Mouse (Mus musculus) natural killer cell, adult 2 months (primary cell): ENCODE measurements at regions not wholly inside any gene's neighbourhood (a gene's known extent, or its start where the extent isn't known, plus 50 kb on each side); places are given as distances from the start of the nearest gene placed in this dataset.

Source experiments
- DNase-seq, 2 experiments: peaks; one replicate each; pipeline ENCODE4 v3.0.0; 2022; ENCODE audit warnings: low spot score in 2 of 2

DNA sequence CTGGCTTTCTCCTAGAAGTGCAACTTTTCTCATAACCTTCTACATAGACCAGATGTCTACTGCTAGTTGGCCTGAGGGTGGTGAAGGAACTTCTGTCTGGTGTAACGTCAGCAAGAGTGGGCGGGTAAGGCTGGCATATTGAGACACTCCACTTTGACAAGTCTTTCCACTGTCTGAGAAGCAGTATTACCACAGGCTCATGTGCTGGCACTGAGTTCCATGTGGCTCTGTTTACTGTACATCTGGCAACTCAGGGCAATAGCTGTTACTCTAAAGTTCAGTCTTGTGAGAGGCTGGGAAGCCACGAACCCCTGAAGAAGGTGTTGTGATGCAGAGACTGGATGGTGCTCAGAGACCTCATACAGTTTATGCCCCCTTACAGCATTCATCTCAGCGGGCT lies 230.7 kb upstream of the Tbx18 start:
- DNase-seq: no peak

DNA sequence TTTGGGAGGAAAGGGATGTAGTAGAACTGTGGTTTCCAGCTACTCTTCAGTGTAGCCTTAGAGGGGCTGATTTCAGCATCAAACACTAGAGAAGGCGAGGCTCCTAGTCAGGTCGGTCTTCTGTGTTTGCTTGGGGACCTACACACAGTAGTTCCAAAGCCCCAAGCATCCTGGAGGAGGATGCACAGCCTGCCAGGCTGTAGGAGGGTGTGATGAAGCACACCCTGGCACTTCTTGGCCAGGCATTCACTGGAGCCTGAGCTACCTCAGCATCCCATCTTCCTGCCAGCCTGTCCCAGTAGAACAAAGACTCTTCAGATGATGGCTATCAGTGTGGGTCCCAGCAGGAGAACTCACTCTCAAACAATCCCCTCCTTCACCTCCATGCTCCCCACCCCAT lies 233.4 kb upstream of the Tbx18 start:
- no peak for DNase-seq

DNA sequence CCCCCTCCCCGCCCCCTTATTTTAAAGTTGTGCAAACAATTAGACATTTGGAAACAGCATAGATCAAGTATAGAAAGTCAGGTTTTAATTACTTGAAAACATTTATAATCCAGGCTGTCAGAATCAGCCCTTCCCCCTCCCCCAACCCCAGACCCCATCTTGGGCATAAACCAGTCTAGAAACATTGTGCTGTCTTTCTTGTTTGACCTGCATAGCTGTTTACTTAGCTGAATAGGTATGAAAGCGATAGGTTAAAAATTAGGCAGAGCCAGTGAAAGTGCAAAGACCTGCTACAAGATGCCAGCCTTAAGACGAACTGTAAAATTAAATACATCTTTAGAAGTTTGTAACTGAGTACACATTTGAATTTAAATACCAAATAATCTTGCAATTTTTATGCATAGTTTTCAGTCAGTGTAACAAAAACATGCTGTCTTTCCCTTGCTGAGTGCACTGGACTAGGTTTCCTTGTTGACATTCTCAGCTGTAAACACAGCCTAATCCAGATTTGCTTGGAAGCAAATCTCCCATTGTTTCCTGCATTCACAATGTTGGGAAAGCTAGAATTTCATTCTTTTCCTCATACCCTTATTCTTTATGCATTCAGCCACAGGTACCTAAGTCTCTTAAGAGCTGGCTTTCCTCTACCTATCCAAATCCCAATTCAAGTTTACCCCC lies 234.2 kb upstream of the Tbx18 start:
- no peak for DNase-seq

DNA sequence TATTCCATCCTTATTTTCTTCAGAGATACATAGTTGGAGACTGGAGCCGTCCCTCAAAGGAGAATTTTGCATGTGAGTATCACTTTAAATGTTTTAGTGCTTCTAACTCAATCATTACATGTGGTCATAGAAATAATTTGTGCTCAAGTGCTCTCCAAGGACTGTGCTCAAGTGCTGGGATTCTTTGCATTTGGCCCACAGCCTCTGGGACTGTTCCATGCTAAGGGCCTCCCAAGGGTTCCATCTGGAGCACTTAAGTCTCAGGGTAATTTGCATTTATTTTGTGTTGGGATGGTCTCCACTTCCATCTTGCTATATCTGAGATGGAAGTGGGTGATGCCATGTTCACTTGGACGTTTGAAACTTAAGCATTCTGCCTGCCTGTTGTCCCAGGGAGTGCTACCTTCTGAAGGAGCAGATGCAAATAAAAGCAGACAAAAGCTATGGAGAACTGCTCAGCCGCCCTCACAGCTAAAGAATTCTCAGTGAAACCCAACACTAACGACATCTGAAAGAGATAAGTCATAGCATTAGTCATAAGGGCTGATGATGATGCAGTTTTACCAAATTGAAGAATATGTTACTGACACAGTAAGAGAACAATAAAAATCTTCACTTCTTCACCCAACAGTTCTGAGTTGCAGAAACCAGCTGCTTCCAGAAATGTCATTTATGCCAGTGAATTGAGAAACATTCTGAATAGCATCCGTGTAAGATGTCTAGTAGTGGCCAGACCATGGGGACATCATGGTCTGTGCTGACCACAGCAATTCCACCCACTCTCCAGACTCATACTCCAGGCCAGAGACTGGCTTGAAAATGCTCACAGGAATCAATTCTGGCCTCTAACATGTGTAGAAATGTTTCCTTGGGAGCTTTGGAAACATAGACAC lies 237.4 kb upstream of the Tbx18 start:
- DNase-seq: no peak

DNA sequence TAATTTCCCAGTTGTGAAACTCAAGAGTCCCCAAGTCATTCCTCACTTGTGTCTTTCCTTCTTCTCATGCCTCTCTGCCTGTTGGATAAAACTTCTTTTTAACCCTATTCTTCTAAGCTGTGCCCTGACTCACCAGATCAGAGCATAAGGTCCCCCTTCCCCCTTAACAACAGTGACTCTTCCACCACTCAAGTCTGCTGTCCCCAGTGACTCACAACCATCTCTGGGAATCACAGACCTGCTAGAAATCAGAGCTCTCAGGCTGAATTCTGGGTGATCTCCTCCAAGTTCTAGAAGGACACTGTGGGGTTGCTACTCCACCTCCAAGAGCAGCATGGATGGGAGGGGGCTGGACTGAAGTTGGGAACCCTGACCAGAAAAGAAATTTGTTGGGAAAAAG lies 239.5 kb upstream of the Tbx18 start:
- DNase-seq: no peak

DNA sequence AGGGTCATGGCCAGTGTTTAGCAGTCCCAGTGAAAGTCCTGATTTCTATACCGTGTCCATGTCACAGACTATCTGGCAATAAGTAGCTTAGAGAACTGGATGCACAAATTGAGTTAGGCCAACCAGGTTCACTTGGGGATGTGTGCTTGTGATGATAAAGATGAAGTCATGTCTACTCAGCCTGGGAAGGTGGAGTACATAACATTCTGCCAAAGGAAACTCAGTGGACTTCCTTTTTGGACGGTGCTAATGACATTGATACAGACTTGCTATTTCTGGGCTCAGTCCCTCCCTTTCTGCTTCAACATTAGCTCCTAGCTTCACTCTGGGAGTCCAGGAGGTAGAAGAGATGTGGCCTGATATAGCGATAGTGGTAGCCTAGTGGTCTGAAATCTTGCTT lies 240.7 kb upstream of the Tbx18 start:
- DNase-seq: no peak

DNA sequence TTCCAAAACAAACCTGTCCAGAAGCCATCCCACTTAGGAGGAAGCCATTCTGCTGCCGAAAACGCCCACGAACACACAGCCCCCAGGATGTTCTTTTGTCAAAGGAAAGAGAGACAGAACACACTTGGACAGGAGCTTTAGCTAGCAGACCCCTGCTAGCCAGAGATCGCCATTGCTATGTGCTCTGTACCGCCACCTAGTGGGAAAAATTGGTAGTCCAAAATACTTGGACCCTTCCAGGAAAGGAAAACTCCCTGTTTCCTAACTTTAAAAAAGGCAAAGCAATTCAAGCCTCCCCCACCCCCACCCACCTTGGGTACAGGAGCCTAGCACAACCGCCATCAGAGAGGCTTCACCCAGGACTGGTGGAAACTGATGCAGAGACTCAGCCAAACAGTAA lies 242.5 kb upstream of the Tbx18 start:
- no peak for DNase-seq

DNA sequence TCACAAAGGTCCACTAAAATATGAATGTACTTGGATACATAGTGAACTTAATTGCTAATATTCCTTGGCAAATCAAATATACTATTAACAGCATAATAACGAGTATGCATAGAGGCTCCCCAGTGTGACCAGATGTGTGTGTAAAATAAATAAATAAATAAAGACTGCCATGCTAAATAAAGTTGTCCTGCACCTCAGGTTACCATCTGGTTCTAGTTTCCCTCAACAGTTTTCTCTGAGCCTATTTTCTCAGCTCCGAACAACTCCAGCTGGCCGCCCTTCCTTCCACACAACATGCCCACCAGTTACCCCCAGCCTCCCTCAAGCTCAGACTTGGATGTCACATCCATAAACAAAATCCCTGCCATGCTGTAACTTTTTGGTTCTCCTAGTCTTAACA lies 253.8 kb upstream of the Tbx18 start:
- DNase-seq: no peak

DNA sequence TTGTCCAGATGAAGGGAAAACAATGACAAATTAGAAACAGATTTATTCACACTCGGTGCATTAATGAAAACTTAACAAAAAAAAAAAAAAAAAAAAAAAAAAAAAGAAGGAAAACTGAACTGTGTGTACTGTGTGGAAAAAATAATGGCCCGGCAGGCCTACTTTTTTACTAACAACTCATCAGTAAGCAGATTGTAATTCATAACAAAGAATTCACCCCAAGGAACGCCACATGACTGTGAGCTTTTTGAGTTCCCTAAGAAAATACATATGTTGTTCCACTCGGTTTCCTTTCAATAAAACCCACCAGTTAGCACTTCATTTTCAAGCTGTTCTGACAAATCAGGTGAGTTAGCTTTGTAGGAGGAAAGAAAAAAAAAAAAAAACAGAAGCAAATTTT lies 254.4 kb upstream of the Tbx18 start:
- DNase-seq: no peak

DNA sequence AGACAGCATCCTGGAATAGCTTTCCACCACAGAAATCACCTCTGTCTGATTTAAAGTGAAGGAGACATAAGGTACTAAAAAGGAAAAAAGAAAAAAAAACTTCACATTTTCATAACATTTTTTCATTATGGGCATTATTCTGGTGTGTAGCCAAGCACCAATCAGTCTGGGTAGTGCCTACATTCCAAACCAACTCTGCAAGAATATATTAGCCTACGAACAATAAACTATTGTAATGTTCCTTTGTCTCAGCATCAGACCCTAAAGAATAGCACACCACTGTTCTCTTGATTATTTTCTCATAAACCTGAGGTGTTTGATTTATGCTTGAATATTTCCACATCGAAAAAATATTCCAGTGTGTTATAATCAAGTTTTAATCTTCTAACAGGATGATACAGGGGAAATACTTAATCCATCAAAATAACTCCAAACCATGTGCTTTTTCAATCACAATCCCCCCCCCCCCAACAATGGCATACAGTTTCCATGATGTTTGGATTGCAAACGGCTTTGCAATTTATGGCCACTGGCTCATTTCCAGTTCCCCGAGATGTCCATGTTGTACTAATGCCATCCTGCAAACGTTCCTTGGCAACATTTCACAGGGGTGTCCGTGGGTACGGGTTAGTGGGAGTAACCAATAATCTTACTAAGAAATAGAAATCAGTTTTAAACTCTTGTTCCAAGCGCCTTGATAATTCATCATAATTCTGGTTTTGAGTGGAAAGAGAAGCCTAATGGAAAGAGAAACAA lies 275.1 kb upstream of the Tbx18 start:
- no peak for DNase-seq

DNA sequence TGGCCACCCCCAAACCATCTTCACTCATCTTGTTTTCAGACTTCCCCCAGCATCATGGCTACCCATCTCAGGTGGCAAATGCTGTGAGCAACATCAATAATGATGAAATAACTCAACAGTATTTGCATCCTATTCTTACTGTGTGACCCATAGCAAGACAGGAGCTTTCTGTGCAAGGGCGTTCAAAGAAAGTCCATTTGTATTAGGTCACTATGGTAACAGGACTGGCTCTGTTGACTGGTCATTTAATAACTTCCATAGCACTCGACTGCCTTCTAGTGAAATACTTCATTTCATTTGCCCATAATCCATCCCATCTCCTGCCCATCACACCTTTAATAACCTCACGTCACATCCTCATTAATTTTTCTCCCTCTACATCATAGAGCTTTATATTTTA lies 292.7 kb upstream of the Tbx18 start:
- DNase-seq: no peak

DNA sequence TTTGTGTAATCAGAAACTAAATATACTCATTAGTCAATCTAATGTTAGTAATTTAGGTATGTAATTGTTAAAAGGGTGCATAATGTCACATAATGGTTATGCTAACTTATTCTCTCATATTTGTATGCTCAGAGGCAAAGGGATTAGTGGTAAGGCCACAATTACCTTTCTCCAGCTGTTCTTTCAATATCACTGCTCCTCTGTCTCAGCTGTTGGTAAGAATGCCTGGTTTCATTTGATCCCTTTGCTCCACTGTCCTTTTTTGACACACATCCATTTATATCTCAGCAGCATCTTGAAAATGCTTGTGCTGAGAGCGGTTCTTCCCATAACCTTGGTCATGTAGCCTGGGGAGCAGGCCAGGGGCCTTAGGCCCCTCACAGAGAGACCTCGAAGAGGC lies 294.9 kb upstream of the Tbx18 start:
- no peak for DNase-seq

DNA sequence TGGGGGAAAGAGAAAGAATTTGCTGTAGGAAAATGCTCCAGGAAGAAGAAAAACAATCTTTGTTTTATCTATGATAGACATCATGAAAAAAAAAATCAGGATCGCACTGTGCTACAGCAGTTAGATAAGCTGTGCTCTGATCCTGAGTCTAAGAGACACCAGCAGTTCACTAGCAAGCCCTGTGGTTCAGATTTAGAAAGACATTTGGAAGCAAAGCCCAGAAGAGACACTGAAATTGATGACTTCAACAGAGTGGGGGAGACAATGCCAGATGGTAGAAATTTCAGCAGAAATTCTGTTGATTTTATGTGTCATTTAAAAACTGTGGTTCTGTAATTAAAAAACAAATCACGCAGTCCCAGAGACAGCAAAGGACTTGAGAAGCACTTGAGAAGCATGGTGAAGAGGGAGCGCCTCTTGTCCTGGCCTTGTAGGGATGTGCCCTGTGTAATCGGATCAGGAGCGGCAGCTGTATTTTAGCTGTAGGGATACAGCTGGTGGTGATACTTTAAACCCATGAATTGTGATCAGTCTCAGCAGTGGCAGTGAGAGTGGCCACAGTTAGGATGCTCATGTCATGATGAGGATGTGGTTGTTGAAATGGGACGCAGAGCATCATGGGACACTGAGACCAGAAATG lies 296.4 kb upstream of the Nt5e start:
- no peak for DNase-seq

DNA sequence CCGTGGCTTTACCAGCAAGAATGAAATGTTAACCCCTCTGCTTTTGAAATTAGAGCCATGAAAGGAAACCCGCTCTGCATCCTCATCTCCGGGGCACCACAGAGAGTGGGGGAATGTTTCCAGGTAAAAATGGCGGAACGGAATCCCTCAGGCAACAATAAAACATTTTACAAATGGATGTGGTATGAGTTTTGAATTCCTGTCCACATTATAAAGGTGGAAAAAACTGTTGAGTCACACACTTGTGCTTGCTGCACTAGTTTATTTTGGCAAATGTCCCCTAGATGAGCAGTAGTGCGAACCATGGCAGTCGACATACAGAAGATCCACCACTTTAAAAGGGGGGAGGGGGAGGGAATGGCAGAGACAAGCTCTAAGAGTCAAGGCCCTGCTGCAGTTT lies 289.4 kb upstream of the Nt5e start:
- DNase-seq: no peak

DNA sequence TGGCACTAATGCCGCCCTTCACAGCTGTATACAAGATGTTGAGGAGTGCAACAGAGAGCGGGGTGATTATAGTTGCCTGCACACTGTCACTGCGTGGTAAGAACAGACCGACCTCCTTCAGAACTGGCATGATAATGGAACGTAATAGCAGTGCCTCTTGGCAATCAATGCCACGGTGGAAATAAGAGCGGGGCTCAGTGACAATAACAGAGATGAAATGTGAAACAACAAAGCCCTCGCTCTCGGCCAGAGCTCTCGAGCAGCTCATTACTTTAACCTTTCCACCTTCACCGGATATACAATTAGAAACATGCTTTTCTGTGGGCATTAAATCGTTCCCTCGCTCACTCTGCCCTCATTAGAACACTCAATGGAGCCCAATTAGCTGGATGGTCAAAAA lies 277.7 kb upstream of the Nt5e start:
- DNase-seq: no peak

DNA sequence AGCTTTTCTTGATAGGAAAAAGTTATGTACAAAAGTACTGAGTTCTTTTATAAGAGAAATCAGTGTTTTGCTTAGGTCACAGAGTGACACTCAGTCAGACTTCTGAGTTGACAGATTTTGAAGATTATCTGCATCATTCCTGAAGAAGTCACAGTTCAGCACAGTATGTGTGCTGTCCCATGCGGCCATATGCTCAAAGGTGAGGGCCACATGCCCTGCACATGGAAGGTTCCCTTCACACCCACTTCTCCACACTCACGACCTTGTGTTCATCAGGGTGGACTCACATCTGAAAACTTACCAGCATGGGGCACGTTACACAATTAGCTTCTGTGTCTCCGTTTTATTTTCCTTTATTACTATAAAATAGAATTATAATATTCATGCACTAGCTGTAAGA lies 277.2 kb upstream of the Nt5e start:
- DNase-seq: no peak

DNA sequence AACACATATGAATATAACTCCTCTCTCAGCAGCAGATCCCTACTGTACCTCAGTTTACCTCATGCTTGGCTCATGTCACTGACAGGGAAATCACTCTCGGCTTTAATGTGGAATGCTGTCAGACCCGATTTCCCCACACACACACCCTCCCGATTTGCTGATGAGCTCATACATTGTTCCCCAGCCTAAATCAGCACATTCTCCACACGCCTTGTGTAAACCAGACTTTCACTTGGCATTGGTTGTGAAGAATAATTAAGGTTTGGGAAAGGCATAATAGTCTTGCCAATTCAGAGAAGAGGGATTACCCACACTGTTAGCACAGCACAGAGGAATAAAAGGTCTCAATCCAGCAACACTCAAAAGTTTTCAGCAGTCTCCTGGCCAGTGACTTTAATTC lies 268.4 kb upstream of the Nt5e start:
- DNase-seq: no peak

DNA sequence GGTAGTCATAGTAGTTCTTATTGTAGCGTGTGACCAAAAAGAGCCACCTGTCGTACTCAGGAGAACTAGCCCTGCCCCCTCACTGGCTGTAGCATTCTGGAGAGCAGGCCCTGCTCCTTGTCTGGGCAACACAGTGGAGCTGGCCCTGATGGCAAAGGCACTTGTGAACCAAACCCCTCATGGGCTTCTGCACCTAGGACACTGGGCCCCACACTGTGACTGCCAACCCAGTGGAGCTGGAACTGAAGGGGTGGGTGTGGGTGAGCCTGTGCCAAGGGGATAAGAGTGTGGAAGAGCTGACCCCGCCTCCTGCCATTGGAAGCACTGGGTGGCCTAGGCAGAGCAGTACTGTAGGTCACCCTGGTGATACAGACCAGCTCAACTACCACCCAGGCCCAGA lies 268.0 kb upstream of the Nt5e start:
- no peak for DNase-seq

DNA sequence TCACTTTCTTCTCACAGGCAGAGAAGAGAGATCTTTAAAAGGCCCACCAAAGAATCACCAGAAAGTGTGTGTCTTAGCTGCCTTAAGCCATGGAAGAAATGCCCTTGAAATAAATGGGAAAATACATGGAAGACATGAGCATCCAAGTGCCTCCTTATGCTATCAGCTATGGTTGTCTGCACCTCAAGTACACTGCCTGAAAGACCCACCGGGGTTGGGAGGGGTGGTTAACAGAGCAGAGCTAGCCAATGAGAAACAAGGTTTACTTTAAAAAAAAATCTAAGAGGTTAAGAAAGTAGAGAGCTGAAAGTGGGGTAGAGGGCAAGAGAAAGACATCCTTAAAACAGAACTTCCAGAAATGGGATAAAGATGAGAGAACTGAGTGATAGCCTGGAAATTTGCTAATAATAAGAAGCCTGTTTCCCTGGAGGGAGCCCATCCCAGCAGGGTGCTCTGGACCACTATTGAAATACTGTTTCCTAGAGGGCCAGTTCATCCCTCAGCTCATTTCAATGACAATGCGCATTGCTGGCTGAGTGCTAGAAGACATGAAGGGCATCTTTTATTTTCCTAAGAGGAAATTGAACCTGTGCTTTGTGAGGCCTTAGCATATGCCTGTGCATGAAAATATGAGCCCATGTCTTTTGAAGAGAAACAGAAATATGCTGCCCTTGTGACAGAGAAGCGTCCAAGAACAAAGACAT lies 262.9 kb upstream of the Nt5e start:
- DNase-seq: no peak

DNA sequence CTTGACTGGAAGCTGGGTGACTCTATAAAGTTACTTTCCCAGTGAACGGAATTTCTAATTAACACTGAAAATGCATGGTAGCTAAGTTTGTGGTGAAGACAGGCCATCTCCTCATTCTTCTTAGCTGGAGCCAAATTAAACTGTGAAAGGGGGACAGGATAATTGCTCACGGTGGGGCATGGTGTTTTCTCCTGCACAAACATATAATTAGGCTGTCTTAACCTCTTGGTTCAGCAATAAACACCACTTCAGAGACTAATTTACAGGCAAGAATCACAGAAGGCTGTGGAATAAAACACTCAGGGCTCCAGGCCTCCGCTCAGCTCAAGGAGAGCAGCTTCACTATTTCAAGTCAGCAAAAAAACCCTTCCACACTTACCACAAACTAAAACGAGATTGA lies 261.9 kb upstream of the Nt5e start:
- no peak for DNase-seq

DNA sequence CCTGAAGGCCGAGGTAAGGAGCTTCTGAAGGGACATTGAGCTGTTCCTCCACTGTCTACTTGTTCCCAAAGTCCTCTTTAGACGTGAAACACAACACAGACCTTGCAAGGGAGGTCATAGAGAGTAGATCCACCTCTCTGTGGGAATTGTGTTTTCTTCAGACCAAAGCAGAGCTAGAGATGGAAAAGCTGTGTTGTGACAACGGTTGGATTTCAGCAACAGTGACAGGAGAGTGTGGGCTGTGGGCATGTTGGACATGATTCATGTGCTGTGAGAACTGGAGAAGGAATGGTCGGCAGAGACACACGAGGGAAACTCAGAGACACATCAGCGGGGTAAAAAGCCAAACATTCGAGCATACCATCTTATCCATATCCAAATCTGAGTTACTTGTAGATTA lies 261.2 kb upstream of the Nt5e start:
- DNase-seq: no peak

DNA sequence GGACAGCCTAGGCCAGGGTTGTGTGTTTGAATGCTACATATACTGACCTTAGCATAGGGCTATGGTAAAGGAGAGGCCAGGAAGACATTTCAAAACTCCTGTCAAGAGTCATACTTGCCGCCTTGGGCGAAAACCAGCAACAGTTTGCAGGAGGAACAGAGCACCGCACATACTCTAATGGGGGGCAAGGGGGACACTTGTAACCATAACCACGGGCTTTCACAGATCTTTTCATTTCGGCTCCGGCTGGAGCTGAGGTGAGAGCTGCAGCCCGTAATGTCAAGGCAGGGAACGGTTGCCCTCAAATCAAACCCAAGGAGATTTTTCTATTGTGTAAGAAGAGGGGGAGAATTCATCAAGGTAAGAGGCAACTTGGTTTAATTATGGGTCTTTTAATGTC lies 258.7 kb upstream of the Nt5e start:
- no peak for DNase-seq
